Mouse (Mus musculus) stomach, embryonic 16.5 days (tissue): Measurements from ENCODE around the gene Trp53. TPM values are rescaled to one million over a fixed set of nuclear protein-coding genes. Genes with fewer than 3 reads are reported as not detected.
A peak's percentile ranks its signal among the peaks of the same experiment; 100 is the strongest.
"Not testable (repeated sequence)": the region's sequence is repeated elsewhere in the genome, so short reads cannot be mapped to it uniquely, and the experiment has no call there.

Source experiments
- ATAC-seq: fragments of 200-750 bp; cut with Nextera tagmentation; 2 replicates; pipeline ENCODE4 v1.8.0; 2017; ENCODE audit warnings: moderate number of reproducible peaks, moderate TSS enrichment; ENCODE audit not compliant: insufficient read depth, low FRiP score
- H3K27ac ChIP-seq: fragments of 300-500 bp; sonication (generic); 2 replicates; pipeline ENCODE4 v1.5.1; 2014; ENCODE audit warnings: low read length
- H3K27me3 ChIP-seq: fragments of 300-500 bp; sonication (generic); 2 replicates; pipeline ENCODE4 v1.6.1; 2014; ENCODE audit warnings: low read length, control low read depth, mixed read lengths; ENCODE audit not compliant: control insufficient read depth, insufficient read depth
- H3K36me3 ChIP-seq: fragments of 300-500 bp; sonication (generic); 2 replicates; pipeline ENCODE4 v1.6.1; 2014; ENCODE audit warnings: low read length; ENCODE audit not compliant: control insufficient read depth, insufficient read depth
- H3K4me1 ChIP-seq: fragments of 300-500 bp; sonication (generic); 2 replicates; pipeline ENCODE4 v1.6.1; 2014; ENCODE audit warnings: low read length, control low read depth, mixed read lengths; ENCODE audit not compliant: control insufficient read depth, insufficient read depth
- H3K4me2 ChIP-seq: fragments of 300-500 bp; sonication (generic); 2 replicates; pipeline ENCODE4 v1.6.1; 2014; ENCODE audit warnings: low read depth, low read length, mixed read lengths
- H3K4me3 ChIP-seq: fragments of 300-500 bp; sonication (generic); replicated peaks from 2 replicates; pipeline ENCODE4 v1.5.1; 2014; ENCODE audit warnings: mild to moderate bottlenecking, low read length
- H3K9ac ChIP-seq: fragments of 300-500 bp; sonication (generic); 2 replicates; pipeline ENCODE4 v1.6.1; 2014; ENCODE audit warnings: low read length
- H3K9me3 ChIP-seq: fragments of 300-500 bp; sonication (generic); replicated peaks from 2 replicates; pipeline ENCODE4 v1.6.1; 2016; ENCODE audit warnings: low read length, control low read depth; ENCODE audit not compliant: control insufficient read depth
- WGBS: fragments of 180-500 bp; shearing (Covaris S2); extraction: QIAGEN DNeasy Blood & Tissue Kit; methylation state at CpG from one replicate; pipeline ENCODE4 v1.1.7; 2014; 5-methylcytosine and 5-hydroxymethylcytosine counted together
- polyA plus RNA-seq: library from polyadenylated mRNA; unstranded; fragments of >200 nt; fragmentation: Nextera tagmentation; extraction: Ambion mirVana; gene quantifications from 2 replicates; pipeline ENCODE4 v1.2.1, GENCODE M21; 2015

Trp53 gene
- polyA plus RNA-seq, 1 experiment from 2014 or later = 118 TPM

DNA sequence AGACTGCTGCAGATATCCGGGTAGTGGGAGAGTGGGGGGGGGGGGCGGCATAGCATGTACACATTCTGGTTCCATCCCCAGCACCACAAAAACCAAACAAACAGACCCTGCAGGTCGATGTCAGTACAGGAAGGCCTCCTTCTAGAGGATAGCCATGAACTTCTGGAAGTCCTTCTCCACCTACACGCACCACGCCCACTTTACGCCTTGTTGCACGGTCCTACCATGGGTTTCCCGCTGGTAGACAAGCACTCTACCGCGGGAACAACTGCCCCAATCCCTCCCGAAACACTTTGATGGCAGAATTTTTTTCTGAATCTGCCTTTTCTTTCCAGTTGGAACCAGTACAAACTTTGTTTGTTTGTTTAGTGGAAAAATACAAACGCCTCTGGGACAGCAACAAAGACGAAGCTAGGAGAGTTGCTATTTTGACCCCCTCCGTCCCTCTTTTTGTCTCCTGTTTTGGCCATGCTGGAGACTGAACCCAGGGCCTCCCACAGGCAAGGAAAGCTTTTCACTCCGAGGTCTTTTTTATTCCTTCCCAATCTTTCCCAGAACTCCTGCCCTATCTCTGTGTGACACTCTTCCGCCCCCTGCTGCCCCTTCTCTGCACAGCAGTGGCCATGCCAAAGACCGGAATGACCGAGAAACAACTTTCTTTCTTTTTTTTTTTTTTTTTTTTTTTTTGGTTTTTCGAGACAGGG lies 33.5 kb downstream of the Trp53 start:
- peak overlapping the region; percentile 20 for H3K4me3 ChIP-seq
- WGBS = 12% methylated on average over 19 of the region's 19 CpGs
- no peaks in the 10 kb centered on the region for H3K27me3 ChIP-seq
- no peaks in the 10 kb centered on the region for H3K36me3 ChIP-seq
- H3K27ac ChIP-seq = no peak overlapping the region
- no peaks in the 10 kb centered on the region for H3K9me3 ChIP-seq
- ATAC-seq = peak; percentile 82; the same call in 1 of the 2 replicates
- H3K4me1 ChIP-seq = peaks cover 4% of the 10 kb centered on the region
- peak overlapping the region; percentile 50 for H3K4me2 ChIP-seq
- peak overlapping the region; percentile 66 for H3K9ac ChIP-seq

DNA sequence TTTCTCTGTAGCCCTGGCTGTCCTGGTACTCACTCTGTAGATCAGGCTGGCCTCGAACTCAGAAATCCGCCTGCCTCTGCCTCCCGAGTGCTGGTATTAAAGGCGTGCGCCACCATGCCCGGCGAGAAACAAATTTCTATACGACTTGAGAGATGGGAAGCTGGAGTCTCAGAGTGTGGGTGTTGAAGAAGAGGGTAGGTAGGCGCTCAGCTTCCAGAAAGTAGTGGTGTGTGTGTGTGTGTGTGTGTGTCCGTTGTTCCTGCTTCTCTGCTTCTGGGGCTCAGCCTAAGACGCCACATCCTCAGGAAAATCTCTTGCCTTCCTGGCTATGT lies 34.1 kb downstream of the Trp53 start:
- H3K27ac ChIP-seq, H3K9me3 ChIP-seq, H3K4me3 ChIP-seq, ATAC-seq, H3K9ac ChIP-seq, H3K27me3 ChIP-seq, H3K36me3 ChIP-seq, H3K4me1 ChIP-seq: not testable (repeated sequence)
- H3K4me2 ChIP-seq = peak overlapping the region; percentile 50
- 42% methylated on average over 11 of the region's 11 CpGs for WGBS

DNA sequence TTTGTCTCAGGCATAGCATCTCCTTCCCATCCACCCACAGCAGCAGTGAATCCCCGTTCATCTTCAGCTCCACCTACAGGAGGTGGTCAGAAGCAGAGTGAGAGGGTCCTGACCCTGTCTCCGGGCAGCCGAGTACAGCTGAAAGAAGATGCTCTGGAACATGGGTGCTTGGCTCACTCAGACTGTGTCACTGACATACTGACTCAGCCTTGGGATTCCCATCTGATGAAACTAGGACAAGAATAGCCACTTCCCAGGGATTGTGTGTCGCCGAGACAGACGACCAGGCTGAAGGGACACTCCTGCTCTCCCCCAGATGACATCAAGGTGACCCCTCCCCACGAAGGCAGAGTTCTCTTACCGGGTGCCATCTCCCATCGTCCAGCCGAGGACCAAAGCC lies 36.6 kb downstream of the Trp53 start:
- WGBS = 43% methylated on average over 10 of the region's 10 CpGs
- H3K27me3 ChIP-seq = no peaks in the 10 kb centered on the region
- no peak overlapping the region for H3K9ac ChIP-seq

DNA sequence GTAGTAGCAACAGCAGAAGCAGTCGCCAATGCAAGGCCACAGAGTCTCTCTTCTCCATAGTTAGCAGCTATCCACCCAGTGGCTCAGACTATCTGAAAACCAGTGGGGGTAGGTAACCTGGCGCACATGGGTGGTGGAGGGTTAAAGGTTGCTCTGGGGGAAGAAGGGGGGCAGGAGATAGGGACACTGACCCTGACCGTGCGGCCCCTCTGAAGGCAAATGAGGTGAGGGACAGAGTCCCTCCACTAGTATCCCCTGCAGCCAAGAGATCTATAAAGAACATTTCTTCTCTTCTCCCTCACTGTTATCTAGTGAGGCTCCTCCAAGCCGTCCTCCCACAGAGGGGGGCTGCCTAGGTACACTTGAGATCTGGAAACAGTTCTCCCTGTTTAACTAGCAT lies 37.6 kb downstream of the Trp53 start, which contains the start of gene Shbg:
TSS of gene Shbg (minus strand) at position 101 of the 400 bp plus-strand sequence.
- H3K27ac ChIP-seq = no peak within 1 kb of the TSS
- no peaks in the 10 kb centered on the region for H3K27me3 ChIP-seq
- peaks cover 7% of the 10 kb centered on the region for H3K4me1 ChIP-seq
- 61% methylated on average over 5 of the region's 5 CpGs for WGBS
- no peak within 1 kb of the TSS for H3K9ac ChIP-seq
- H3K4me2 ChIP-seq = no peak within 1 kb of the TSS
- no peak for ATAC-seq
- no peaks in the 10 kb centered on the region for H3K36me3 ChIP-seq
- no peak within 1 kb of the TSS for H3K4me3 ChIP-seq
- no peaks in the 10 kb centered on the region for H3K9me3 ChIP-seq

More for the DNA sequence above, 36.6 kb downstream of the Trp53 start:
- H3K9me3 ChIP-seq = no peaks in the 10 kb centered on the region
- H3K4me2 ChIP-seq = no peak overlapping the region
- no peak overlapping the region for H3K27ac ChIP-seq
- H3K4me1 ChIP-seq = peaks cover 7% of the 10 kb centered on the region
- H3K36me3 ChIP-seq = no peaks in the 10 kb centered on the region
- H3K4me3 ChIP-seq = no peak overlapping the region
- ATAC-seq = no peak

DNA sequence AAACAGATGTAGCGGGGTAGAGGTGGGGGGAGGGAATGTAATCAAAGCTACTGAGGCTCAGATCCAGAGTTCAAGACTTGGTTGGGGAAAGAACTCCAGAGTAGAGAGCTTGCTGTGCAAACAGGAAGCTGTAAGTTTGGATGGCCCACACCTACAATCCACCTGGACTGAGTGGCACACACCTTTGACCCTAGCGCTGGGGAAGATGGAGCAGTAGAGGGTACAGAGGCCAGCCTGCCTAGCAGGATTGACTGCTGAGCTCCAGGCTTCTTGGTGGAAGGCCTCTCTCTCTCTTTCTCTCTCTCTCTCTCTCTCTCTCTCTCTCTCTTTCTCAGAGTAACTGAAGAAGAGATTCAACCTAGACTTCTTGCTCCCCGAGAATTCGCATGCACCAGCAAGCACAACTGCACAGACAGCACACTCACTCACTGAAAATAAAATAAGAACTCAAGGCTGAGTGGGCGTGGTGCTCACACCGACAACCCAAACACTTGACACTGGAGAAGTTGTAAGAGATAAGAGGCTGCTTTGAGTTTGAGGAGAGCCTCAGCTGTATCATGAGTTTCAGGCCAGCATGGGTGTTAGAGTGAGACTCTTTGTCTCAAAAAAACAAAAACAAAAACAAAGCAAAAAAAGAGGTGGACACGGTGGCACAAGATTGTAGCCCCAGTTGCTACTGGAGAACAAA lies 40.4 kb downstream of the Trp53 start:
- H3K27ac ChIP-seq = no peak overlapping the region
- H3K27me3 ChIP-seq = no peaks in the 10 kb centered on the region
- no peak overlapping the region for H3K4me2 ChIP-seq
- 75% methylated on average over 7 of the region's 7 CpGs for WGBS
- no peaks in the 10 kb centered on the region for H3K9me3 ChIP-seq
- H3K4me3 ChIP-seq = no peak overlapping the region
- H3K4me1 ChIP-seq = peaks cover 3% of the 10 kb centered on the region; the same call in 1 of the 2 replicates
- ATAC-seq = no peak
- H3K36me3 ChIP-seq = no peaks in the 10 kb centered on the region
- no peak overlapping the region for H3K9ac ChIP-seq

DNA sequence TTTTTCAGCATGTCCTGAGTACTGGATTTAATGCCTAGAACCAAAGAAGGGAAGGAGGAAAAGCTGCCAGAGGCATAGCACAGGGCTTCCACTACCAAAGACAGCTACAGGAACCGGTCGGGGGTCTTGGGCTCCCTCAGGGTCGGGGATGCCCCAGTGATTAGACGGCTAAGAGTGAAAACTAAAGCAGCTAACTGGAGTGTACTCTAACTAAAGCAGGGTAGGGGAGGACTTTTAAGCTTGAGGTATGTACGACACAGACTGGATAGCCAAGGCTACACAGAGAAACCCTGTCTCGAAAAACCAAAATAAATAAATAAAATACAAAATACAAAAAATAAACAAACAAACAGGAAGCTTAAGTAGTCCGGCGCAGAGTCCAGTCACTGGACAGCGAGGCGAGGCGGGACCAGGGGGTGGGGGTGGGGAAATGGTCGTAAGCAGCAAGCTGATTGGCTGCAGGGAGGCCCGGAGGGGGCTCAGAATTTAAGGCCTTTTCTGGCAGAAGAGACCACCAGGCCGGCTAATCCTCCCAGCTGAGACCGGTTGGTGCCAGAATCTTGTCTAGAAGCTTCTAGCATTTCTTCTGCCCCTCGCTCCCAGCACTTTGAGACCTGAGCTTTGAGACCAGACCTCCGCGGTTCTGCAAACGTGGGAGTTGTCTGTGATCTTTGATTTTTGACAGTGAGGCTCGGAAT lies 41.6 kb downstream of the Trp53 start, which contains the start of gene Sat2:
TSS of gene Sat2 (plus strand) at position 454 of the 698 bp plus-strand sequence.
- Histone ChIP-seq H3K9me3 (no peaks in the 10 kb centered on the region), H3K4me2 (peak within 1 kb of the TSS; percentile 66), H3K27ac (peak within 1 kb of the TSS; percentile 66), H3K9ac (peak within 1 kb of the TSS; percentile 79), H3K4me1 (peaks cover 3% of the 10 kb centered on the region; the same call in 1 of the 2 replicates), H3K36me3 (no peaks in the 10 kb centered on the region), H3K4me3 (peak within 1 kb of the TSS; percentile 65), H3K27me3 (no peaks in the 10 kb centered on the region)
- ATAC-seq = peak; percentile 87; the same call in 1 of the 2 replicates
- 2% methylated on average over 20 of the region's 20 CpGs for WGBS

DNA sequence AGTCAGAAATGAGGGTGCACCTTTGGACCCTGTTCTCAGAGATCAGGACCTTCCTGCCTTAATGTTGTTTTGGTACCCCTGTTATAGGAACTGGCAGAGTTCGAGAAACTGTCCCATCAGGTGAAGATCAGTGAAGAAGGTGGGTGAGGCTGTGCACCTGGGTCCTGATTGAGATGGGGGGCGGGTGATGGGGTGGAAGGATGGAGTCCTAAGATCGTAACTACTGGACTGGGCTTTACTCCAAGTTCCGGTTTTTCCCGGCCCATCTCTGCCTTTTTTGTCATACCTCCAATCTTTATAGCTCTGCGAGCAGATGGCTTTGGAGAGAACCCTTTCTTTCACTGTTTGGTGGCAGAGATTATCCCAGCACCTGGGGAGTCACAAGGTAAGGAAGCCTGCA lies 42.2 kb downstream of the Trp53 start:
- peak overlapping the region; percentile 66 for H3K4me2 ChIP-seq
- H3K4me3 ChIP-seq = peak overlapping the region; percentile 65
- peak; percentile 32; the same call in 1 of the 2 replicates for ATAC-seq
- H3K9ac ChIP-seq = peak overlapping the region; percentile 79
- H3K9me3 ChIP-seq = no peaks in the 10 kb centered on the region
- no peaks in the 10 kb centered on the region for H3K36me3 ChIP-seq
- H3K27ac ChIP-seq = no peak overlapping the region; the same call in 1 of the 2 replicates
- no peaks in the 10 kb centered on the region for H3K27me3 ChIP-seq
- 27% methylated on average over 6 of the region's 6 CpGs for WGBS
- peaks cover 3% of the 10 kb centered on the region; the same call in 1 of the 2 replicates for H3K4me1 ChIP-seq

DNA sequence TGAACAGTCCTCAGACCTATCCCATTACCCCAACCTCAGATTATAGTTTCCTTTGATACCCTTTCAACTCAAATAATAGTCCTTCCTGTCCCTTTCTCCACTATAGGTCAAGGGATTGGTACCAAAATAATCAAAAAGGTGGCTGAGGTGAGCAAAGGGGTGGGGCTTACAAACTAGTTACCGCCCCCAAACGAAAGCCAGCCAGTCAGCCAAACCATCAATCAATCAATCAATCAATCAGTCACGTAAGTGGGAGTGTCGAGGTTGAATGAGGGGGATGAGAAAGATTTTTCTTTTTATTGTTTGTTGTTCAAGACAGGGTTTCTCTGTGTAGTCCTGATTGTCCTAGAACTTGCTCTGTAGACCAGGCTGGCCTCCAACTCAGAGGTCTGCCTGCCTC lies 42.8 kb downstream of the Trp53 start:
- Histone ChIP-seq H3K4me2 (peak overlapping the region; percentile 66; the same call in 1 of the 2 replicates), H3K36me3 (no peaks in the 10 kb centered on the region), H3K4me3 (0 out of 2 replicates have a peak overlapping the region, but pooled peaks have one; percentile 65), H3K9me3 (no peaks in the 10 kb centered on the region), H3K9ac (no peak overlapping the region; the same call in 1 of the 2 replicates), H3K27me3 (no peaks in the 10 kb centered on the region), H3K4me1 (peaks cover 3% of the 10 kb centered on the region; the same call in 1 of the 2 replicates), H3K27ac (no peak overlapping the region)
- 67% methylated on average over 4 of the region's 4 CpGs for WGBS
- ATAC-seq = no peak

DNA sequence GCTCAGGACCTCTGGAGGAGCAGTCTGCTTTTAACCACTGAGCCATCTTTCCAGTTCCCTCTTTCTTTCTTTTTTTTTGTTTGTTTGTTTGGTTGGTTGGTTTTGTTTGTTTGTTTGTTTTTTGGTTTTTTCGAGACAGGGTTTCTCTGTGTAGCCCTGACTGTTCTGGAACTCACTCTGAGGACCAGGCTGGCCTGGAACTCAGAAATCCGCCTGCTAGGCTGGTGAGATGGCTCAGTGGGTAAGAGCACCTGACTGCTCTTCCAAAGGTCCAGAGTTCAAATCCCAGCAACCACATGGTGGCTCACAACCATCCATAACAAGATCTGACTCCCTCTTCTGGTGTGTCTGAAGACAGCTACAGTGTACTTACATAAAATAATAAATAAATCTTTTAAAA lies 44.2 kb downstream of the Trp53 start:
- WGBS = 75% methylated on average over 2 of the region's 2 CpGs
- not testable (repeated sequence) for H3K4me3 ChIP-seq, H3K27ac ChIP-seq, H3K9ac ChIP-seq, H3K36me3 ChIP-seq, ATAC-seq, H3K4me1 ChIP-seq, H3K4me2 ChIP-seq, H3K27me3 ChIP-seq, H3K9me3 ChIP-seq
